Mouse (Mus musculus): ENCODE measurements around the gene Tbc1d1.

Gene Tbc1d1

GRCm38 (mm10) chr5:64160705-64161391 lies 4.7 kb downstream of the Tbc1d1 start:
- DNase-seq (ENCODE audit: extremely low read depth, low read depth) = no peak

DNA sequence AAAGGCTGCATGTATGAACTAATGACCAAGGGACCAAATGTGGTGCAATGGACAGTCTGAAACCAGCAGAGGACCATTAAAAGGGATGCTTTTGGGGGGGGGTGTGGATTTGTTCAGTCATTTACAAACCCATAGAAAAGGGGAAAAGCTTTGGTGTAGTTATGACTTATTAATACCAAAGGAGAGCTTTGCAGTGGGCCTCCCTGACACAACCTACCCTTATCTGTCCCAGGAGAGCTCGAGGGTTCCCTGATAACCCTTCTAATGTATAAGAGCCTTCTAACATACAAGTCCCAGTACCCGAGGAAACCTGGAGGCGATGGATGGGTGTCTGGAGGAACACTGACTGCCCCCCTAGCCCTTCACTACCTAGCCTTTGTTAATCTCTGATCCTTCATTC lies 5.8 kb downstream of the Tbc1d1 start:
- DNase-seq (ENCODE audit: extremely low read depth, low read depth) = no peak

- DNase-seq (ENCODE audit: extremely low read depth, low read depth) = no peak
Measured at GRCm38 (mm10) chr5:64162582-64162981, 6.5 kb downstream of the Tbc1d1 start.

DNA sequence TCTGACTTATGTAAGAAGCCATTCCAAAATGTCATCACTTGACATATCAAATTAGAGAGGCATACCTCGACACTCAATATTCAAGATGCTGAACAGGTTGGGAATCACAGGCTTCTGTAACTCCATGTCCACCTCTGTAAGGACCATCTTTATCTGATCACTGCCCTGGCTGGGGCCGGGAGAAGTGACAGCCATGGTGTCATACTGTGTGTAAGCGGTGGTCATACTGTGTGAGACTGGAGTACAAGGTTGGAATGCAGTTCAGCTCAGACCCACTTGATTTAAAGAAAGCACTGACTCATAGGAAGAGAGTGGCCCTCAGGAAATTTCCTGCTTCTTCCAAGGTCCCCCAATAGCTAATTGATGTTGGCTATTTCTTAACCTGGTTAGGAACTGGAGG lies 8.3 kb downstream of the Tbc1d1 start:
- no peak for DNase-seq (ENCODE audit: extremely low read depth, low read depth)

DNA sequence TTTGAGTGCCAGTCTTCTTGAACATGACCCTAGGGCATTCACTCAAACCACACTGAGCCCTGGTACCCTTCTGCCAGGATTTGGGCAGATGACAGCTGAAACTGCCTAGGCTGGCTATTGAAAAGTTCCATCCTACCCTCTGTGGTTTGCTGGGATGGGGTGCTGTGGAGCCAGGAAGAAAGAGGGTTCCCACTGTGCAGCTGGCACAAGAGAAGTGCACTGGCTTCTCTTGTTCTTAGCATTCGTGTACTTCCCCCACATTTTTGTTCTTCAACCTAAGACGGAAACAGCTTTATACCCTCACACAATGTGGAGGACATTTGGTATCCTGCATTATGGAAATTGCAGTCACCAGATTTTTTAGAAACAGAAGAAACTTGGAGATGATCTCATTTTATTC lies 9.7 kb downstream of the Tbc1d1 start:
- no peak for DNase-seq (ENCODE audit: extremely low read depth, low read depth)

DNA sequence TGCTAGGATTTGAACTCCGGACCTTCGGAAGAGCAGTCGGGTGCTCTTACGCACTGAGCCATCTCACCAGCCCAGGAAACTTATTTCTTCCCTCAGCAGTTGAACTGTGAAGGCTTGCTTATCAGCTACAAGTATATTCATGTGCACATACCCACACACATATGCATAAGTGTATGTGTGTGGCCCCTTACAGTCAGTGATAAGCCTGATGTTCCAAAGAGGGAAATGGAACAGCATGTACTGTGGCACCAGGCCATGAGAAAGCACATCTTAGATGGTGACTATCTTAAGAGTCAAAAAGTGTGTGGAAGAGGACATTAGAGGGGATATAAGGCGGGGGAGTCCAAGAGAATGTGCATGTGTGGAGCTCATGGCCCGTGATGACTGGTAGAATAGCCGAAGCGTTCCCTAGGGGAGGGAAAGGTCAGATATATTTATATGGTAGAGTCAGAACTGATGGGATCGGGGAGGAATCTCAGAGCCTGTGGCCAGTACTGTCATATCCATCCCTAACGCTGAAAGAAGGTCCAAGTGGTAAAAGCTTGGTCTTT lies 13.0 kb downstream of the Tbc1d1 start:
- DNase-seq (ENCODE audit: extremely low read depth, low read depth) = no peak

DNA sequence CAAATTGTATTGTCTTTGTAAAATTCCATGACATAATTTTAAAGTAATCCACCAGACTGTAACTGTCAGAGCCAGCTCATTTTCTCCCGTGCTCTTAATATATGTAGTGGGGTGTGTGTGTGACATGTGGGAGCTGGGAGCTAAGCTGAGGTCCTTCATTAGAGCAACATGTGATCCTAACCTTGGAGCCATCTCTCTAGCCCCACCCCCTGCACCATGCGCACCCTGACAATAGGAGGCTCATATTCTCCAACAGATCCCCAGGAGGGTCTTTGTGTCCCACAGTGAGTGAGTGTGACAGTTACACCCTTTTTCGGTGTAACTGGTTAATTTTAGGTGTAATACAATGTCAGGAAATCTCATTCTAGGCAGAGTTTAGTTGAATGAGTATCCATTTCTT lies 16.8 kb downstream of the Tbc1d1 start:
- DNase-seq (ENCODE audit: extremely low read depth, low read depth) = no peak

- no peak for DNase-seq (ENCODE audit: extremely low read depth, low read depth)
Measured at GRCm38 (mm10) chr5:64173302-64173701, 17.2 kb downstream of the Tbc1d1 start.

DNA sequence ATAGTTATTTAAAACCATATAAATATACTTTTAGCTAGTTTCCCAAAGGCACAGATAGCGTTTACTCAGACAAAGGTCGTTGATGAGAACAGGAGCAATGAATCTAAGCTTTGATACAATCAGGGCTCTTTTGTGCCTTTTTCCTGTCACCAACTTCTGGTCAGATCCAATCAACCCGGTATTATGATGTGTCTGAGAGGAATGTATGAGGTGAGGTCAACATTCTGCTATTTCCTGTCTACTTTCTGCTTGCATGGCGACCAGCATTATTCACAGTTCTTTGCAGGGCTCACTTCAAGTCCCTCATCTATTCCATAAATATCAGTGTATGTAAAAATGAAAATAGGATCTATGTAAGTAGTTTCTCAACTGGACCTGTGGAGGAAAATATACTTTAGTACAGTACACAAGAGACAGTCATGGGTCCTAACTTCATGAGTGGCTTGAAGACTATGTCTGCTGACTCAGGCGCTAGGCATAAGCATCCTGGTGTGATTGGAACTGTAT lies 18.4 kb downstream of the Tbc1d1 start:
- no peak for DNase-seq (ENCODE audit: extremely low read depth, low read depth)

GRCm38 (mm10) chr5:64180548-64180947 lies 24.4 kb downstream of the Tbc1d1 start:
- no peak for DNase-seq (ENCODE audit: extremely low read depth, low read depth)

- DNase-seq (ENCODE audit: extremely low read depth, low read depth) = no peak
Measured at GRCm38 (mm10) chr5:64183712-64184111, 27.6 kb downstream of the Tbc1d1 start.

DNA sequence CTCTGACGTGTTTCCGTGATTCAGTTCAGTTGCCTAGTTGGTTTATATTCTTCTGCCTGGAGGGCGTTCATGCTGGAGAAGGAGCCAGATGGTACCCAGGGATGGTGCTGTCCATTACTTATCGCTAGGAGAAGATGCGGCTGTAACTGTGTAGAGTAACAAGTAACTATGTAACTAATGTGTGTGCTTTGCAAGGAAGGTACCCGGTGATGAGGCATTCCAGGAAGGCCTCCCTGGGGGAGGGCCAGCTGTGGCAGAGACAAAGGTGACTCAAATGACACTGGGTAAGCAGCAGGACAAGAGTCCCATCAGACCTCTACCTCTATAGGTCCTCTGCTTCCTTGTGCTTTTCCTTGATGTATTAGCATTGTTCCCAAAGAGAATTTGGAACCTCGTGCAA lies 29.2 kb downstream of the Tbc1d1 start:
- no peak for DNase-seq (ENCODE audit: extremely low read depth, low read depth)

DNA sequence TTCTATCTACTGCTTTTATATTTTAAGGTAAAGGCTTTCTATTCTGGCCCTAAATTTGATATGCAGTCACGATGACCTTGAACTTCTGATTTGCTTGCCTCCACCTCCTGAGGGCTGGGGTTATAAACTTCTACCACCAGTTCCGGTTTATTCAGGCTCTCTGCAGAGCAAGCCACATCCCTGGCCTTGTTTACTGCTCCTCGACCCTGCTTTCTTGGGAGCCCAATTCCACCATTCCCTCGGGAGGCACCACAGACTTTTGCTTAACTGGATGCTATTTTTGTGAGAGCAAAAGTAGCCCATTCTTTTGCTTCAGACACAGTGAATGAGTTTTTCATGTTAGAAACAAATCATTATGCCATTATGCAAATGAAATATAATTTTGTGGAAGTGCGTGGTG lies 30.5 kb downstream of the Tbc1d1 start:
- no peak for DNase-seq (ENCODE audit: extremely low read depth, low read depth)

- no peak for DNase-seq (ENCODE audit: extremely low read depth, low read depth)
Measured at GRCm38 (mm10) chr5:64188083-64188648, 32.1 kb downstream of the Tbc1d1 start.

DNA sequence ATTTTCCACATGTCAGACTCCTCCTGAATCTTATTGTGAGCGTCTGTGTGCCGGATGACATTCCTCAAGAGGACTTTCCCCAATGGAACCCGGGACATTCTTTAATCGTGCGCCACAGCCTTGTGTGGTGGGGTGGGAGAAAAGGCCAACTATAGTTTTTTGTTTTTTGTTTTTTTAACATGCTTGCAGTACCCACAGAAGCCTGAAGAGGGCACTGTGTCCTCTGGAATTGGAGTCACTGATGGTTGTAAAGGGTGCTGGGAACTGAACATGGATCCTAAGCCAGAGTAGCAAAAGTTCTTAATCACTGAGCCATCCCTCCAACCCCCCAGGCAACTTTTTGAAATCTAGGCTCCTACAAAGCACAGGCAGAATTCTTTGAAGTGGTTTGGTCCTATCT lies 34.8 kb downstream of the Tbc1d1 start:
- no peak for DNase-seq (ENCODE audit: extremely low read depth, low read depth)

- no peak for DNase-seq (ENCODE audit: extremely low read depth, low read depth)
Measured at GRCm38 (mm10) chr5:64193353-64193752, 37.2 kb downstream of the Tbc1d1 start.

DNA sequence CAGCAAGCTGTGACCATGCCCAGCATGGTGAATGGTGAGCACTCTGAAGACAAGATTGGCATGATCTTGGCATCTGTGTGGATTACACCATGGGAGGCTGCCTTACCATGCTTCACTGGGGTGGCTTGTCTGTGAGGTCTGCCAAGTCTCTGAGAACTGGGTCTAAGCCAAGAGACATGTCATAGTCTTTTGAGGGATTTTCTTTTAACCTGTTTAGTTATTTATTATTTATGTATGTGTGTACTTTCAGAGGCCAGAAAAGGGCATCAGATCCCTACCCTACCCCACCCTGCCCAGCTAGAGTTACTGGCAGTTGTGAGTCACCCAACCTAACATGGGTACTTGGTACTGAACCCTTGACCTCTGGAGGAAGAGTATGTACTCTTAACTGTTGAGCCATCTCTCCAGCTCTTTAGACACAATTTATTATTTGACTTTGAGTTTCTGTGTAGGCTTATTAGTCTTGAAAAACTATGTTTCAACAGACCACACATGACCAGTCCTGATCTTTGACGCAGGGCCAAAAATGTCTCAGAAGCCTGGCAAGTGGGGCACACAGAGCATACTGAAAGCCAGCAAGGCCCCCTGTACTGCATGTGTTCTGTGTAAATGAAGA lies 40.3 kb downstream of the Tbc1d1 start:
- no peak for DNase-seq (ENCODE audit: extremely low read depth, low read depth)

- DNase-seq (ENCODE audit: extremely low read depth, low read depth) = no peak
Measured at GRCm38 (mm10) chr5:64196866-64197321, 40.8 kb downstream of the Tbc1d1 start.

DNA sequence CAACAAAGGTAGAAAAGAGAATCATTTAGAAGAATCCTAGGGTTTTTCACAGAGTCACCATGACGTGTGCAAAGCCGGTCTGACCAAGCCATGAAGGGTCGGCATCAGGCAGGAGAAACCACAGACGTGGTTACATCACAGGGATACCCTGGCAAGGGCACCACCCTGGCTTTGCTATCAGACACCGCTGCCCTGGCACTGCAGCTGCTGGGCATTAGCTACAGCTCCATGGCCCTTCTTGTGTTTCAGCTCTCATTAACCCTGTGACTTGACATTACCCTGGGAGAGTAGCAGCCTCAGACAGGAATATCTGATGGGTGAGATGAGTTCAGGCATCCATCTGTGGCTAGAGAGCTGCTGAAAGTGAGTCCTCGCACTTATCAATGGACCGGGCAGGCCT lies 42.5 kb downstream of the Tbc1d1 start:
- no peak for DNase-seq (ENCODE audit: extremely low read depth, low read depth)

GRCm38 (mm10) chr5:64201071-64201470 lies 45.0 kb downstream of the Tbc1d1 start:
- no peak for DNase-seq (ENCODE audit: extremely low read depth, low read depth)

- DNase-seq (ENCODE audit: extremely low read depth, low read depth) = peak; percentile 36
Measured at GRCm38 (mm10) chr5:64202306-64202705, 46.2 kb downstream of the Tbc1d1 start.

GRCm38 (mm10) chr5:64205610-64206009 lies 49.5 kb downstream of the Tbc1d1 start:
- DNase-seq (ENCODE audit: extremely low read depth, low read depth) = no peak

Measured in MEL-GATA-1-ER (cell line).